Mouse (Mus musculus) E14TG2a.4 (cell line): Measurements from ENCODE around the gene Fam83b.

Experiments
- CTCF ChIP-seq: conservative IDR thresholded peaks from 2 replicates; pipeline ENCODE4 v1.5.1; 2014; ENCODE audit warnings: low read length
- NANOG ChIP-seq: IDR thresholded peaks from 2 replicates; pipeline ENCODE4 v1.6.1; 2014; ENCODE audit warnings: borderline replicate concordance, low read length, mixed read lengths
- POU5F1 ChIP-seq: IDR thresholded peaks from 2 replicates; pipeline ENCODE4 v1.6.1; 2014; ENCODE audit warnings: low read length, borderline replicate concordance

DNA sequence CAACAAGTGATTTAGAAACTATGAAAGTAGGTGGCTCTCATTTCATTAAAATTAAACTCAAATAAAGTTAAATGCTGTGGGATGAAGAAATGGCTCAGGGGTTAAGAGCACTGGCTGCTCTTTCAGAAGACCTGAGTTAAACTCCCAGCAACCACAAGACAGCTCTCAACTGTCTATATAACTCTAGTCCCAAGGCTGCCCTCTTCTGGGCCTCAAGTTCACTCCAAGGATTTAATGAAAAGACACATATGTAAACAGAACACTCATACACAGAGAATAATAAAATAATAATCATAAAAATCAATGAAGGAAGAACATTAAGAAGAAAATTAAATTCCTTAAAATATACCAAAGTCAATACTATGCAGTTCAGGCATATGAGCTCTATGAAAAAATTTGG, 105.4 kb downstream of the Fam83b start:
- TF ChIP-seq CTCF (no peak), POU5F1 (no peak), NANOG (no peak)
